Comparison of ENCODE assay signal across 35 mouse cellular contexts in genomic region chr9:22037826-22038225, GRCm38 (mm10). TPM values are rescaled to one million over a fixed set of nuclear protein-coding genes. Genes with fewer than 3 reads are reported as not detected.
"Had no signal": no experiment of that assay in that cellular context is flagged by ENCODE, and none has a peak within 500 bp of the region (broad histone marks: within the 10 kb centered on the region; RNA-seq: fewer than 3 reads in every experiment).

No protein-coding gene starts in this region.

- H3K27me3 ChIP-seq: heart, embryonic 15.5 days; hindbrain, embryonic 13.5 days; hindbrain, embryonic 15.5 days; kidney, embryonic 15.5 days; limb, embryonic 13.5 days; limb, embryonic 15.5 days had no signal

- H3K9ac ChIP-seq: heart, embryonic 13.5 days; heart, embryonic 15.5 days; hindbrain, embryonic 13.5 days; hindbrain, embryonic 15.5 days; kidney, embryonic 15.5 days; limb, embryonic 13.5 days; limb, embryonic 15.5 days; liver, embryonic 14.5 days had no signal

- H3K4me3 ChIP-seq: heart, adult 2 months; heart, embryonic 13.5 days; heart, embryonic 15.5 days; hindbrain, embryonic 13.5 days; hindbrain, embryonic 15.5 days; kidney, embryonic 15.5 days; limb, embryonic 13.5 days; limb, embryonic 15.5 days had no signal

- DNase-seq: gastrocnemius, postnatal 14 days; gastrocnemius, postnatal 36 days; heart, adult 11 months; heart, adult 2 months; heart, postnatal 14 days; heart, postnatal 36 days; kidney, adult 18-20 months; kidney, adult 9 months; kidney, postnatal 14 days; layer of hippocampus, adult 9-11 months; layer of hippocampus, postnatal 36 days; left cerebral cortex, postnatal 4 days had no signal

- H3K27ac ChIP-seq: heart, adult 2 months; heart, embryonic 13.5 days; heart, embryonic 15.5 days; hindbrain, embryonic 13.5 days; hindbrain, embryonic 15.5 days; hindbrain, postnatal 0 days; kidney, embryonic 15.5 days; kidney, postnatal 0 days; limb, embryonic 13.5 days; limb, embryonic 15.5 days; liver, embryonic 14.5 days had no signal

- H3K4me1 ChIP-seq: heart, embryonic 13.5 days; heart, embryonic 15.5 days; kidney, embryonic 15.5 days had no signal

- ATAC-seq: hindbrain, postnatal 0 days; intestine, embryonic 16.5 days had no signal

- H3K4me2 ChIP-seq: heart, embryonic 11.5 days; heart, embryonic 13.5 days; heart, embryonic 15.5 days; hindbrain, embryonic 13.5 days; hindbrain, embryonic 15.5 days; kidney, embryonic 15.5 days; limb, embryonic 13.5 days; limb, embryonic 15.5 days; liver, embryonic 11.5 days had no signal

- H3K9me3 ChIP-seq: heart, embryonic 13.5 days; heart, embryonic 15.5 days; hindbrain, embryonic 13.5 days; hindbrain, embryonic 15.5 days; kidney, embryonic 15.5 days; limb, embryonic 15.5 days had no signal

- H3K36me3 ChIP-seq: heart, embryonic 13.5 days; heart, embryonic 15.5 days; kidney, embryonic 15.5 days; limb, embryonic 13.5 days; limb, embryonic 15.5 days had no signal

RNA-seq across cellular contexts. Expression of gene Elavl3, which starts 14.0 kb away (rescaled TPM):
- total RNA-seq: hematopoietic stem cell, adult 5-6 weeks had no signal
- polyA plus RNA-seq: heart, postnatal 0 days had no signal

RNA-seq across cellular contexts. Expression of gene Gm49318, which starts 33.2 kb away (rescaled TPM):
- total RNA-seq: gastrocnemius, adult 18-20 months; gastrocnemius, adult 8-10 months; gastrocnemius, postnatal 14 days; gastrocnemius, postnatal 36 days; heart, postnatal 14 days; heart, postnatal 36 days; hematopoietic stem cell, adult 5-6 weeks; hindbrain, postnatal 0 days; layer of hippocampus, adult 8-10 months; left cerebral cortex, adult 8-10 months; left cerebral cortex, postnatal 4 days had no signal
- polyA plus RNA-seq: gonadal fat pad, adult 2 months; heart, adult 2 months; heart, embryonic 11.5 days; heart, embryonic 13.5 days; heart, embryonic 15.5 days; heart, postnatal 0 days; hindbrain, embryonic 13.5 days; hindbrain, embryonic 15.5 days; hindbrain, postnatal 0 days; intestine, embryonic 14.5 days; intestine, embryonic 16.5 days; kidney, embryonic 15.5 days; kidney, postnatal 0 days; large intestine, adult 2 months; limb, embryonic 11.5 days; limb, embryonic 13.5 days; limb, embryonic 15.5 days; liver, embryonic 11.5 days; liver, embryonic 14.5 days had no signal

RNA-seq across cellular contexts. Expression of gene Ccdc151, which starts 35.4 kb away (rescaled TPM):
- total RNA-seq: gastrocnemius, adult 18-20 months; gastrocnemius, adult 8-10 months; gastrocnemius, postnatal 14 days; heart, postnatal 36 days; hematopoietic stem cell, adult 5-6 weeks had no signal
- polyA plus RNA-seq: heart, embryonic 11.5 days had no signal
